Mouse (Mus musculus): ENCODE results near the gene Tlk1. TPM values are rescaled to one million over a fixed set of nuclear protein-coding genes. Genes with fewer than 3 reads are reported as not detected.

The Tlk1 gene
- total RNA-seq, 2 experiments from 2014 or later, result 28.9 to 33.9 TPM

DNA sequence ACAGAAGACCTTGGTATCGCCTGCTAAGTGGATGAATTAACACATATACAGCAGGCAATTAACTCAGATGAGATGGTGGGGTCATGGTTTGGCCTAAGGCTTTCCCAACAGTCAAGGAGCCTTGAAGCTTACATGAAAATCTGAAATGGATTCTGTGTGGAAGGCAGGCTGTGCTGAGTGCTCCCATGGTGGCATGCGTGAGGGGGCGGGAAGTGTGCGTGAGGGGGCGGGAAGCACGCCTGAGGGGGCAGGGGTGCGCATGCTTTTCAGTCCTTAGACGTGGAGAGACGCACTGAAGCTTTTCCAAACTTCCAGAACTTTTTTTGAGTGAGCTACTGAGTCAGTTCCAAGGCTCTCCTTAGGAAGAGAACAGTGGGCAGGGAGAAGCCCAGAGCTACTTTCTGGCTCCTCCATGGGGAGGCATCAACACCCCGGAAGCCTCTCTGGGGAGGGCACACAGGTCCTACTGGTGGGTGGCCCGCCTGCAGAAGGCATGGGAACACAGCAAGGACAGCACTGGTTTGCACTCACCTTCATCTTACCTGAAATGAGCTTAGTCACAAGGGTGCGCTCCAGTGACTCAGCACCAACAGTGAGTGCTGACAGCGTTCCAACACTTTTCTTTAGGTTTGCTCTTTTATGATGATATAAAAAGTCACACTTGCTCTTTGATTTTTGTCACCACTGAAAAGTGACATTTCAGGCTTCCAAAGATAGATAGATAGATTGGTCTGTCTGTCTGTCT, 116.4 kb downstream of the Tlk1 start:
- intact Hi-C loops (cut with DNase I), result loop anchor here (5.0 kb wide), 1 partner anchor 328 kb away; no protein-coding TSS in a partner anchor
- DNase-seq, result no peak

- DNase-seq, result no peak
- intact Hi-C loops (cut with DNase I), result loop anchor here (5.0 kb wide), 1 partner anchor 125 kb away; the partner anchor contains the start of gene Tlk1
Observed at GRCm38 (mm10) chr2:70702403-70702802, 123.1 kb downstream of the Tlk1 start.

DNA sequence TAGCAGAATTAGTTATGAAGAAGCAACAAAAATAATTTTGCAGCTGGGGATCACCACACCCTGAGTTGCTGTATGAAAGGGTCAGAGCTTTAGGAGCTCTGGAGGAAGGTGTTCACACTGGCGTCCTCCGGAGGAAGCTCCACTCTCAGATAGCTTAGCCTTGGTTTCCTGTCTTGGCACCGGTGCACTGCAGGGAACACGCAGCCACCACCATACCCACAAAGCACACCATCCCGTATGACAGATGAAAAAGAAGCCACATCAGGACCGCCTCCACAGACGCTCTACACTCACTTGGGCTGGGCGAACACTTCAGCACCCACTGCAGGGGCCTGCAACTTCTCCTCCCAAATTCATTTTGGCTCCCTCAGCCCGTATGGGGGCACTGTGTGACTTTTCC, 124.0 kb downstream of the Tlk1 start:
- intact Hi-C loops (cut with DNase I), result loop anchor here (5.0 kb wide), 1 partner anchor 126 kb away; the partner anchor contains the start of gene Tlk1
- no peak for DNase-seq

DNA sequence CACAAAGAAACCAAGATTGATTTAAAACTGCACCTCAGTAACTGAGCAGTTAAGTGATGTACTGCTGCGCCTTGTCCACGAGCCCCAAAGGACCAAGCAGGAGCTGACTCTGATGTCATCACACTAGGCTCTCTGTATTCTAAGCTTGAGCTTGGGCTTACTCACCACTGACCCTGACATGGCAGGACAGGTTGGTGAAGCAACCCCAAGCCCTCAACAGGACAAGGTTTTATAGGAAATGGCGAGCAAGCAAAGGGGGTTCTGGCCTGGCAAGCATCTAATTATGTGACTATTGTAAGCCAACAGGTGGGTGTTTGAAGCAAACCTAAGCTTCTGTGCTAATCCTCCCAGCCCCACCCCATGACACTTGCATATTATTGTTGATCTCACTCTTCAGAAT, 124.7 kb downstream of the Tlk1 start:
- intact Hi-C loops (cut with DNase I), result loop anchor here (5.0 kb wide), 1 partner anchor 126 kb away; the partner anchor contains the start of gene Tlk1
- DNase-seq, result no peak

- intact Hi-C loops (cut with DNase I), result no loop called here
- no peak for DNase-seq
Observed at GRCm38 (mm10) chr2:70695712-70696111, 129.8 kb downstream of the Tlk1 start.

DNA sequence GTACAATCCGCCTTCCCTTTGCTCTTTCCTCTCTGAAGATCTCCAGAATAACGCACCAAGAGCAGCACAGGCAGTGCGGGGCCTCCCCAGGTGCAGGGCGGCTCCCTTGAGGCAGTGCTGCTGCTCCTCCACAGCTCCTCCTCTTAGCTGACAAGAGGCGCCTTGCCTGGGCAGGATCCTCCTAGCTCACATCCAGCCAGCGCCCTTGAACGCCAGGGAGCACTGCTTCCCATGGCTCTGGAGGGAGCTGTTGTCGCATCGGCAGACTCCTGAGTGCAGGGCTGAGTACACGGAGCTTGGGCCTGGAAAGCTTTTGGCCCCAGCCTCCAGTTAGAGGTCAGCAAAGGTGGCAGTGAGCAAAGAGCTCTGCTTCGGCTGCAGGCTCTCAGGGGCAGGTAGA, 135.3 kb downstream of the Tlk1 start:
- intact Hi-C loops (cut with DNase I), result no loop called here
- no peak for DNase-seq

- intact Hi-C loops (cut with DNase I), result no loop called here
- DNase-seq, result no peak
Observed at GRCm38 (mm10) chr2:70688454-70689078, 137.0 kb downstream of the Tlk1 start.

DNA sequence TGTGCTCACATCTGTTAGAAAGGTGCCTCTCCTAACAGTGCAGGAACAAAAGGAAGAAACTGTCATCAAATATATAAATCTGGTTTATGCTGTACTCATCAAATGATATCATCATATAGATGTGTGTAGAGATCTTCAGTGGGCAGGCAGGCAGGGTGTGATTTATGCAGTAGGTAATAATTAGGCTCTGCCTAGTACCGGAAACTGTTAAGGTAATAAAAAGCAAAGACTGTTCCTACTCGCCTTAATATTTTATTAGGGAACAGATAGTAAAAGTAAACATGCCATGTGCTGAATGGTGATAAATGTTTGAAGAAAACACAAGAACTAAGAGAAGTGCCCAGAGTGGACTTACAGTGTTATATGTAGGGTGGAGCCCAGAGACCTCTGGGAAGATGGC, 143.2 kb downstream of the Tlk1 start:
- DNase-seq, result no peak
- intact Hi-C loops (cut with DNase I), result no loop called here

DNA sequence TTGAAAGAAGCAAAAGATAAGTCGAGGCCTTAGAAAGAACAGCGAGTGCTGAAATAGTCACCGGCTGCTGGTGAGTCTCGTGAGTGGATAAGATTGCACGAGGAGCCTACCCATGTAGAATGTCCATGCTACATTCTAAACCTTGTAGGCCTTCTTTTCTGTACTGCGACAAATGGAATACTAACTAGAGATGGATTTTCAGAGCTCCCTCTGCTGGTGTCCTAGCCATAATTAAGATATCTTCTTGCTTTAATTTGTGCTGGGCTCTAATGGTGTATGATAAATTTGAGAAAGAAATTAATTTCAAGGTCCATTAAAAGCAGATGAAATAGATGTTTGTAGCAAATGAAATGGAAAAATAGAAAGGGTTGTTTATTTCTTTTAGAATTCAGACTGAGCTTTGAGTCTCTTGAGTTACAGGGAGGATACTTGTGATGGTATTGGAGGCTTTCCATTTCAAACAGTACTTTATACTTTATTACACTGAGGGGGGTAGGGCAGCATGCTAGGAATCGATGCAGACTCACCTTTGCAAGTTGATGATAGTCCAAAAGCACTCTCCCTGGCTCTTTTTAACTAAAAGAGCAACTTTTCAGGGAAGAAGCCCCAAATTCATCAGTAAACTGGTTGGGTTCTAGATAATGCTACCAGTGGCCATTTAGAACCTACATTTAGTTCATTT, 151.9 kb downstream of the Tlk1 start:
- intact Hi-C loops (cut with DNase I), result no loop called here
- DNase-seq, result no peak

DNA sequence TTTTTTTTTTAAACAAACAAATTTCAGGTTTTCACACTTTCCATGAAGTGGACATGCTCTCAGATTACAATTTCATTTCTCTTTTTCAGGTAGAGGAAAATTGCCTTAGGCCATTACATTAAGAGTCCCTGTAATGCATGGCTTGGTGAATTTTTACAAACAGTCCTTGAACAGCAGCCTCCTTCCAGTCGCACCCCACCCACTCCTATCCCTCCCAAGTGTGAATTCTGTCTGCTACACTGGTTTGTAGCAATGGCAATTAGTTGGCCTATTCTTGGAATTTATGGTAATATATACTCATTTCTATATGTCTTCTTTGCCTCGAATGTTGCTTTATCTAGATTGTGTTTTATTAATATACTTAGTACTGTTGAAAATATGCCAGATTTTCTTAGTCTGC, 153.1 kb downstream of the Tlk1 start:
- intact Hi-C loops (cut with DNase I), result no loop called here
- no peak for DNase-seq

DNA sequence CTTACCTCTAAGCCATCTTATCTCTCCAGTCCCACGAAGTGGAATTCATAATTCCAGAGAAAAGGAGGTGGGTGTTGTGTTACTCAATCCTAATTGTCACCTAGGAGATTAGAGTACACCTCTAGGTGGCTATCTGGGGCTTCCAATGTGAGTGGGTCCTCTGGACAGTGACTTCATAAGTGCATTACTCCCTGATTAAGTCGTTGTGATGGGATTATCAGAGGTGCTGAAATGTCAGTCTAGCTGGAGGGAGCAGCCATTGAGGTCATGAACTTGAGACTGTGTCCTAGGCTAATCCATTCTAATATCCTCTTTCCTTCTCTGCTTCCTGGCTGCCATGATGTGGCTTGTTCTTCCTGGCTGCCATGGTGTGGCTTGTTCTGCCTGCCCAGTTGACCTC, 155.6 kb downstream of the Tlk1 start:
- intact Hi-C loops (cut with DNase I), result no loop called here
- DNase-seq, result no peak

GRCm38 (mm10) chr2:70669241-70669640, 156.3 kb downstream of the Tlk1 start:
- no peak for DNase-seq
- intact Hi-C loops (cut with DNase I), result no loop called here

- DNase-seq, result no peak
Observed at GRCm38 (mm10) chr2:70667016-70667415, 158.5 kb downstream of the Tlk1 start.

DNA sequence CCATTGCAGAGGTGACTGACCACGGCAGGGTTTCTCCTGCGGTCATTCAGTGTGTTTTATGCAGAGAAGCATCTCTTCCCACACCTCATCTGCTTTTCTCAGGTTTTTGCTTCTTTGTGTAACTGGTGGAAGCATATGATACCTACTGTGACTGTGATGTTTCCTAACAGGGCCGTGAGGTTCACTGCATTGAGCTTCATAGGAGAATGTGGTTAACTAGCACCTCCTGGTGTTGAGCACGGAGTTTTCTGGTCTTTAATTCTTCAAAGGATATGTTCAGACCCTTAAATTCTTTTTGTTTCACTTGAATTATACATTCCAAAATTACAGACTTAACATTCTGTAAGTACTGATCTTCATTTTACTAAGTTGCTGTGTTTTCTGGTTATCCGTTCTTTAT, 161.8 kb downstream of the Tlk1 start:
- intact Hi-C loops (cut with DNase I), result no loop called here
- no peak for DNase-seq

More at GRCm38 (mm10) chr2:70667016-70667415, 158.5 kb downstream of the Tlk1 start:
- intact Hi-C loops (cut with DNase I), result no loop called here

Other genes starting within 250 kb of the Tlk1 start
- gene Gorasp2, start 164.2 kb downstream of the Tlk1 start, total RNA-seq (2021), result 10 to 100 TPM; 67.3 to 72.1 TPM
- gene Gm26558, start 163.6 kb downstream of the Tlk1 start, total RNA-seq (2021), result under 1 TPM in 1 of 2 experiments, not detected in 1; 0.30 TPM
- gene Dcaf17, start 229.6 kb upstream of the Tlk1 start, total RNA-seq (2021), result 1 to 10 TPM; 3.6 to 3.9 TPM
- 1 to 10 TPM; 4.8 TPM for gene Mettl8, start 229.9 kb upstream of the Tlk1 start, total RNA-seq (2021)

Measured in gastrocnemius, postnatal 36 days (tissue).